Mouse (Mus musculus): ENCODE measurements around the gene Nfam1. TPM values are rescaled to one million over a fixed set of nuclear protein-coding genes. Genes with fewer than 3 reads are reported as not detected.

The Nfam1 gene
- total and polyA plus RNA-seq, 2 experiments from 2014 or later = 1.7 to 3.3 TPM

DNA sequence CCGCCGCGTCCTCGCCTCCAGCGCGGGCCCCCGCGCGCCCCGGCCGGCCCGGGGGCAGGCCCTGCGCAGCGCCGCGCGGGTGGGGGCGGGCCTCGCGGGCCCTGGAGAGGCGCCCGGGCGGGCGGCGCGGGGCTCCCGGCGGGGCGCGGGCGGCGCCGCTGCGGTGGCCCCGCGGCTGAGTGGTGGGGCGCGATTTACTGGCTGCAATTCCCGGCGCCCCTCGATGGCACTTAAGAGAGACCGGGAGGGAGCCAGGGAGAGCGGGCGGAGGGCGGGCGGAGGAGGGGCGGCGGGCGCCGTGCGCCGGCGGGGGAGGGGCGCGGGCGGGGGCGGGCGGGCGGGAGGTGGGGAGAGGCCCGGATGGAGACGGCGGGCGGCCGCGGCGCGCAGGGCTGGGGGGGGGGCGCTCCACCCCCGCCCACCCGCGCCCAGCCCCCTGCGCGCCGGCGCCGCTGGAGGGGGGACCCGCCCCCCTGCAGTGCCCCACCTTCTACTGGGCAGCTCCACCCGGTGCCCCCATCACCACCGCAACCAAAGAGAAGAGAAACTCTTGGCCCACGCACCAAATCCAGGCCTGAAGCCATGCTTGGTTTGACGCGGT is 69.5 kb downstream of the Nfam1 start:
- WGBS = 1% methylated on average over 12 of the region's 82 CpGs
- H3K27me3 ChIP-seq (ENCODE audit: insufficient read depth, low read length) = 0 out of 2 replicates have a peak, but pooled peaks cover 3% of the 10 kb centered on the region

DNA sequence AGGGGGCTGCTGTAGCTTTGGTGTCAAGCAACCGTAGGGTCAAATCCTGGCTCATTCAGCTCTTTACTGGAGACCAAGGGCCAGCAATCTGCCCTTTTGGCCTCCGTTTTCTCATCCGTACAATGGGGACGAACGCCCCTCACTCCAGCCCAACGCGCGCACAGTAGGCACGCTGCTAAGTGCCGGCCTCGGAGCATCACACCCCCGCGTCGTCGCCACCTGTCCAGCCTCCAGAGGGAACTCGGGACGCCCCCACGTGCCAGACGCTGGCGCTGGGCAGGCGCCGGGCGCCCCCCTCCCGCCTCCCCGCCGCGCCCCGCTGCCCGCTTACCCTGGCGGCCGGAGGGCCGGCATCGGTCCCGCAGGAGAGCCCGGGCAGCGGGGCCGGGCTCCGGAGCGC is 70.0 kb downstream of the Nfam1 start:
- H3K36me3 ChIP-seq (ENCODE audit: insufficient read depth, low read length) = no peaks in the 10 kb centered on the region
- peak overlapping the region; percentile 52 for H3K4me3 ChIP-seq (ENCODE audit: low read length)
- 0 out of 2 replicates have a peak, but pooled peaks cover 3% of the 10 kb centered on the region for H3K27me3 ChIP-seq (ENCODE audit: insufficient read depth, low read length)
- peak overlapping the region; percentile 74 for H3K27ac ChIP-seq
- H3K9ac ChIP-seq (replicated peaks; ENCODE audit: low read length) = peak overlapping the region; percentile 70
- peak overlapping the region; percentile 73 for H3K4me2 ChIP-seq (ENCODE audit: low read depth, low read length)
- H3K9me3 ChIP-seq (ENCODE audit: low read length) = no peaks in the 10 kb centered on the region
- H3K4me1 ChIP-seq (ENCODE audit: insufficient read depth, low read length) = peaks cover 40% of the 10 kb centered on the region
- ATAC-seq = no peak
- no peak for TF ChIP-seq CTCF (IDR thresholded peaks at IDR 0.05; ENCODE audit: low read depth)
- WGBS = 3% methylated on average over 35 of the region's 39 CpGs
- DNase-seq (ENCODE audit: low spot score) = no peak

More for the DNA sequence above, 69.5 kb downstream of the Nfam1 start:
- peak; percentile 66 for DNase-seq (ENCODE audit: low spot score)
- Histone ChIP-seq H3K36me3 (ENCODE audit: insufficient read depth, low read length) (no peaks in the 10 kb centered on the region), H3K4me3 (ENCODE audit: low read length) (peak overlapping the region; percentile 52), H3K9ac (replicated peaks; ENCODE audit: low read length) (peak overlapping the region; percentile 70), H3K4me2 (ENCODE audit: low read depth, low read length) (peak overlapping the region; percentile 73), H3K9me3 (ENCODE audit: low read length) (no peaks in the 10 kb centered on the region), H3K27ac (peak overlapping the region; percentile 74), H3K4me1 (ENCODE audit: insufficient read depth, low read length) (peaks cover 40% of the 10 kb centered on the region)
- TF ChIP-seq CTCF (IDR thresholded peaks at IDR 0.05; ENCODE audit: low read depth) = no peak
- ATAC-seq = 0 out of 2 replicates have a peak, but pooled peaks have one; percentile 15

DNA sequence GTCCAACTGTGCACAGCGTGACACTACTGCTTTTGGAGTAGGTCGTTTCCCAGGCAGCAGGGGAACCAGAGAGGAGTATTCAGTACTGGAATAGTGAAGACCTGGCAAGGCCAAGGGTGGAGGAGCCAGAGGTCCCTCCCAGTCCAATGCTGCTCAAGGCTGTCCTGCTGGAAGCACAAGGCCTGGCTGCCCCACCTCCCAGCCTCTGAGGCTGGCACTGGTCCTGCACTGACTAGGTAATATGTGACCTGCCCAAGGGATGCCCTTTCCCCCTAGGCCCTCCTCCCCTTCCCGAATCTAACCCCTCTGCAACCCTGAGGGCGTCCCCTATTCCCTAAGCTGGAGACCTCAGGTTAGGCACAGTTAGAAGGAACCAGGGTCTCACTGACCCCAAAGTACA is 70.6 kb downstream of the Nfam1 start:
- no peaks in the 10 kb centered on the region for H3K9me3 ChIP-seq (ENCODE audit: low read length)
- H3K4me1 ChIP-seq (ENCODE audit: insufficient read depth, low read length) = peaks cover 38% of the 10 kb centered on the region
- no peak for DNase-seq (ENCODE audit: low spot score)

DNA sequence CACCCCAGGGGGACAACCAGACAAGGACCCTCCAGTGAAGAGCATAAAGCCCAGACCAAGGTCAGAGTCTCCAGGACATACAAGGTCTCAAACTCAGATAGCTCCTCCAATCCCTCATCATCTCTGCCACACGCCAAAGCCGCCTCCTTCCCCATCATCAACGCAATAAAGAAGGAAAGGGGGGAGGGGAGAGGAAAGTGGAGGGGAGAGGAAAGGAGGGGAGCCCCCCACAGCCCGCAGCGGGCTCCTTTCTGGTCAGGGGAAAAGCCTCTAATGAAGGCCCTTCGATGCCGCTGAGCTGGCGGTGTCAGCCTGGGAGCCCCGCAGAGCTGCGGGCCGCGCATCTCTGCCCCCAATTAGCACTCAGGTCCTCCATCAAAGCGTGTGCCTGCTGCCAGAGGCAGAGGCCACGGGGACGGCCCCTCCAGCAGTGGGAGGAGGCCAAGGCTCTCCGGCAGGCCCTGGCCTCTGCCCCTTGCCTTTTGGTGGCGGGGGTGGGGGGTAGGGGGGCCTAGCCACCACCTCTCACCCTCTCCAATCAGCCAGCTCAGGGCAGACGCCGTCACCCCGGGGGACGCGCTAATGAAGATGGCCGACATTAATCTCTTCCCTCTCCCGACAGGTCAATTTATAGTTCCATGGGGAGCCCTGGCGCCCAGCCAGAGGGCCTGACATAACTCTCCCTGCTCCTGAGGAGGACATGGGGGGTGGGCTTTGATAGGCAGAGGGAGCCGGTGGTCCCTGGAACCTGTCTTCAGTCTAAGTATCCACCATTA is 72.1 kb downstream of the Nfam1 start:
- Histone ChIP-seq H3K27me3 (ENCODE audit: insufficient read depth, low read length) (no peaks in the 10 kb centered on the region), H3K4me1 (ENCODE audit: insufficient read depth, low read length) (peaks cover 38% of the 10 kb centered on the region), H3K36me3 (ENCODE audit: insufficient read depth, low read length) (no peaks in the 10 kb centered on the region), H3K9ac (replicated peaks; ENCODE audit: low read length) (peak overlapping the region; percentile 58), H3K9me3 (ENCODE audit: low read length) (no peaks in the 10 kb centered on the region), H3K27ac (peak overlapping the region; percentile 54), H3K4me2 (ENCODE audit: low read depth, low read length) (peak overlapping the region; percentile 73), H3K4me3 (ENCODE audit: low read length) (peak overlapping the region; percentile 38)
- ATAC-seq (peak; percentile 13; the same call in 1 of the 2 replicates), DNase-seq (ENCODE audit: low spot score) (peak; percentile 73)
- no peak for TF ChIP-seq CTCF (IDR thresholded peaks at IDR 0.05; ENCODE audit: low read depth)
- WGBS = 2% methylated on average over 25 of the region's 26 CpGs

More for the DNA sequence above, 70.6 kb downstream of the Nfam1 start:
- 32% methylated on average over 4 of the region's 4 CpGs for WGBS
- ATAC-seq = no peak
- H3K4me3 ChIP-seq (ENCODE audit: low read length) = peak overlapping the region; percentile 52
- H3K27me3 ChIP-seq (ENCODE audit: insufficient read depth, low read length) = 0 out of 2 replicates have a peak, but pooled peaks cover 3% of the 10 kb centered on the region
- TF ChIP-seq CTCF (IDR thresholded peaks at IDR 0.05; ENCODE audit: low read depth) = no peak
- H3K36me3 ChIP-seq (ENCODE audit: insufficient read depth, low read length) = no peaks in the 10 kb centered on the region
- H3K9ac ChIP-seq (replicated peaks; ENCODE audit: low read length) = peak overlapping the region; percentile 70; the same call in 1 of the 2 replicates
- peak overlapping the region; percentile 73 for H3K4me2 ChIP-seq (ENCODE audit: low read depth, low read length)
- peak overlapping the region; percentile 74; the same call in 1 of the 2 replicates for H3K27ac ChIP-seq

DNA sequence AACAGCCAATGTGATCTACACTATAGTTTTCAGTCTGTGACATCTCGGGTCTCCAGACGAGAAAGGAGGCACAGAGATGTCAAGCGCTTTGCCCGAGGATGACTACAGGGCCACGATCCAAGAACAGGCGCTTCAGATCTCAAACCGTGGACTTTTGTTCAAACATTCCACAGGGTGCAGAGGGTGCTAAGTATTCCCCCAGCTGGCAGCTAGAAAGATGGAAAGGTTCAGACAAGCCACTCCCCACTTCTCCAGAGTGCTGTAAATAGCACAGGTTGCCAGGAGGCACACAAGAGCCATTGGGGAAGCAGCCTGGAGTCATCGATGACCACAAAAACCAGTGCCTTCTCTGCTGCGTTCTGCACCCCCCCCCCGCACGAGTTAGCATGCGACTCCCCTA is 74.0 kb downstream of the Nfam1 start:
- no peak for TF ChIP-seq CTCF (IDR thresholded peaks at IDR 0.05; ENCODE audit: low read depth)
- Histone ChIP-seq H3K27ac (peak overlapping the region; percentile 38; the same call in 1 of the 2 replicates), H3K4me3 (ENCODE audit: low read length) (no peak overlapping the region), H3K4me1 (ENCODE audit: insufficient read depth, low read length) (peaks cover 41% of the 10 kb centered on the region), H3K36me3 (ENCODE audit: insufficient read depth, low read length) (no peaks in the 10 kb centered on the region), H3K9me3 (ENCODE audit: low read length) (no peaks in the 10 kb centered on the region), H3K9ac (replicated peaks; ENCODE audit: low read length) (peak overlapping the region; percentile 48; the same call in 1 of the 2 replicates), H3K4me2 (ENCODE audit: low read depth, low read length) (peak overlapping the region; percentile 52), H3K27me3 (ENCODE audit: insufficient read depth, low read length) (no peaks in the 10 kb centered on the region)
- 46% methylated on average over 12 of the region's 12 CpGs for WGBS
- ATAC-seq (no peak), DNase-seq (ENCODE audit: low spot score) (no peak)

DNA sequence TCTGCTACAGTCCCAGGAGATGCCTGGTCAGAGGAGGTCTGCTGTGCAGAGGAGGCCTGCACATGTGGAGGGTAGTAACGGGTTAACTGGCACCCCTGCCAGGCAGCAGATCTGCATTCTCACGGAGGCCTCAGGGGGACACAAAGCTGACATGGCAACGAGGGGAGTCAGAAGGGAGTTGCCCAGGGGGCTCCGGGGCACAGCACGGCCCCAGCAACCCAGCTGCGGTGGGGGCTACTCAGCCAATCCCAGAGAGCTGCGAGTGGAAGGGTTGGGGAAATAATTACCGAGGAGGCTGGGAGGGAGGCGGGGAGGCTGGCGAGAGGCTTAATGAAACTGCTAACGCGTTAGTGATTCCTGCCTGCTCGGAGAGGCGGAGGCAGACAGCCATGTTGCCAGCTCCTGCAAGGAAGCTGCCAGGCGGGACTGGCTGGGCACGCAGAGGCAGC is 74.8 kb downstream of the Nfam1 start:
- DNase-seq (ENCODE audit: low spot score) (peak; percentile 80), ATAC-seq (peak; percentile 55)
- Histone ChIP-seq H3K27me3 (ENCODE audit: insufficient read depth, low read length) (no peaks in the 10 kb centered on the region), H3K27ac (peak overlapping the region; percentile 38; the same call in 1 of the 2 replicates), H3K4me1 (ENCODE audit: insufficient read depth, low read length) (peaks cover 41% of the 10 kb centered on the region), H3K9ac (replicated peaks; ENCODE audit: low read length) (peak overlapping the region; percentile 48), H3K36me3 (ENCODE audit: insufficient read depth, low read length) (no peaks in the 10 kb centered on the region), H3K9me3 (ENCODE audit: low read length) (no peaks in the 10 kb centered on the region), H3K4me2 (ENCODE audit: low read depth, low read length) (peak overlapping the region; percentile 52), H3K4me3 (ENCODE audit: low read length) (peak overlapping the region; percentile 23)
- under 1% methylated on average over 16 of the region's 16 CpGs for whole genome bisulfite sequencing
- TF ChIP-seq CTCF (IDR thresholded peaks at IDR 0.05; ENCODE audit: low read depth) = no peak; the same call in 1 of the 2 replicates

All from hindbrain, postnatal 0 days (tissue).